Mouse (Mus musculus) spleen, adult 2 months (tissue): ENCODE results near the gene Slc35a1. TPM values are rescaled to one million over a fixed set of nuclear protein-coding genes. Genes with fewer than 3 reads are reported as not detected.

Source experiments
- DNase-seq, 2 experiments: peaks; one replicate each; pipeline versions ENCODE4 v3.0.0 to v3.0.0-alpha.2; 2012 to 2021; ENCODE audit warnings: low spot score in 2 of 2, low read depth in 1 of 2
- H3K27ac ChIP-seq: fragments of 200-500 bp; 2 replicates; pipeline ENCODE4 v1.5.1; 2012; ENCODE audit warnings: low read length, inconsistent platforms; ENCODE audit not compliant: insufficient read depth
- H3K27me3 ChIP-seq: fragments of 200-500 bp; 2 replicates; pipeline ENCODE4 v1.6.1; 2012; ENCODE audit warnings: mild to moderate bottlenecking, moderate library complexity, low read length, inconsistent platforms; ENCODE audit not compliant: control insufficient read depth, insufficient read depth
- H3K36me3 ChIP-seq: fragments of 200-500 bp; 2 replicates; pipeline ENCODE4 v1.6.1; 2012; ENCODE audit warnings: mild to moderate bottlenecking, low read length, inconsistent platforms; ENCODE audit not compliant: control insufficient read depth, insufficient read depth
- H3K4me1 ChIP-seq: fragments of 200-500 bp; 2 replicates; pipeline ENCODE4 v1.6.1; 2011; ENCODE audit warnings: inconsistent platforms; ENCODE audit not compliant: control insufficient read depth, insufficient read depth, insufficient read length
- H3K4me3 ChIP-seq: fragments of 200-500 bp; 2 replicates; pipeline ENCODE4 v1.5.1; 2011; ENCODE audit warnings: mild to moderate bottlenecking, inconsistent platforms; ENCODE audit not compliant: insufficient read depth, insufficient read length; ENCODE audit errors: extremely low read depth
- CTCF ChIP-seq: fragments of 200-500 bp; IDR thresholded peaks from 2 replicates; pipeline ENCODE4 v1.5.1; 2011; ENCODE audit warnings: mild to moderate bottlenecking, inconsistent platforms; ENCODE audit not compliant: insufficient read depth, insufficient read length, insufficient replicate concordance; ENCODE audit errors: extremely low read depth
- POLR2A ChIP-seq: fragments of 200-500 bp; IDR thresholded peaks from 2 replicates; pipeline ENCODE4 v1.6.1; 2011; ENCODE audit warnings: low read depth, low read length, inconsistent platforms
- WGBS: fragments of 180-500 bp; shearing (Covaris S2); methylation state at CpG from one replicate; pipeline ENCODE4 v1.1.7; 2018; 5-methylcytosine and 5-hydroxymethylcytosine counted together
- polyA plus RNA-seq: library from polyadenylated mRNA; depleted of rRNA; stranded (reverse); fragments of >200 nt; gene quantifications from 2 replicates; pipeline ENCODE4 v1.2.3, GENCODE M21; 2012

The Slc35a1 gene
- polyA plus RNA-seq, 1 experiment = 5.5 TPM

DNA sequence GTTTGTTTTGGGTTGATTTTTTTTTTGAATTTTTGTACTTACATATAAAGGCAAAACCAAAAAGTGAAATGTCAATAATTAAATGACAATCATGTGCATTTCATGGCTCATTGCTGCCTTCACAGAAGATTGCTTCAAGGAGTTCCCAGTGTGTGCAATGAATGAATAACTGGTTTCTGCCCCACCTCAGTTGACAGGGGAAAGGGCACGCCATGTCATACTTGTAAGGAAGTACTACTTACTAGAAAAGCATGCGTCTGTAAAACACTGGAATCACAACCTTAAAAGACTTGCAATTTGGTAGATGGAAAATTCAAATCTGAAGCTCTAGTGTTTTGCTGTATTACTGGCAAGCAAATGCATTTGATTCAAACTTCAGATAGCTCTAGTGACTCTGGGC is 28.2 kb downstream of the Slc35a1 start:
- TF ChIP-seq POLR2A (no peak), CTCF (no peak)
- no peak overlapping the region for H3K4me3 ChIP-seq
- H3K36me3 ChIP-seq = peaks cover 34% of the 10 kb centered on the region
- no peaks in the 10 kb centered on the region for H3K27me3 ChIP-seq
- 89% methylated on average over 2 of the region's 2 CpGs for WGBS
- DNase-seq = no peak
- no peak overlapping the region for H3K27ac ChIP-seq
- no peaks in the 10 kb centered on the region for H3K4me1 ChIP-seq

- H3K4me3 ChIP-seq = no peak overlapping the region
- DNase-seq = no peak
- H3K4me1 ChIP-seq = peaks cover 2% of the 10 kb centered on the region; the same call in 1 of the 2 replicates
- TF ChIP-seq CTCF (no peak), POLR2A (no peak)
- H3K27ac ChIP-seq = no peak overlapping the region
- H3K27me3 ChIP-seq = no peaks in the 10 kb centered on the region
- WGBS = 96% methylated on average over 10 of the region's 10 CpGs
- H3K36me3 ChIP-seq = peaks cover 30% of the 10 kb centered on the region
Measured at GRCm38 (mm10) chr4:34656101-34656500, 31.1 kb downstream of the Slc35a1 start.

GRCm38 (mm10) chr4:34653179-34653578 is 34.1 kb downstream of the Slc35a1 start:
- DNase-seq = no peak

GRCm38 (mm10) chr4:34644779-34645178 is 42.5 kb downstream of the Slc35a1 start:
- no peak for TF ChIP-seq POLR2A
- Histone ChIP-seq H3K4me3 (no peak overlapping the region), H3K36me3 (peaks cover 23% of the 10 kb centered on the region), H3K27me3 (no peaks in the 10 kb centered on the region), H3K27ac (no peak overlapping the region), H3K4me1 (no peaks in the 10 kb centered on the region)
- DNase-seq = no peak

More at GRCm38 (mm10) chr4:34653179-34653578, 34.1 kb downstream of the Slc35a1 start:
- peaks cover 2% of the 10 kb centered on the region; the same call in 1 of the 2 replicates for H3K4me1 ChIP-seq
- H3K36me3 ChIP-seq = peaks cover 22% of the 10 kb centered on the region
- no peak overlapping the region for H3K4me3 ChIP-seq
- H3K27ac ChIP-seq = 0 out of 2 replicates have a peak overlapping the region, but pooled peaks have one; percentile 18
- TF ChIP-seq POLR2A (no peak), CTCF (no peak)
- no peaks in the 10 kb centered on the region for H3K27me3 ChIP-seq
- 79% methylated on average over 7 of the region's 7 CpGs for WGBS

GRCm38 (mm10) chr4:34640731-34641130 is 46.5 kb downstream of the Slc35a1 start:
- Histone ChIP-seq H3K36me3 (peaks cover 17% of the 10 kb centered on the region), H3K4me1 (no peaks in the 10 kb centered on the region), H3K27ac (no peak overlapping the region), H3K4me3 (no peak overlapping the region), H3K27me3 (no peaks in the 10 kb centered on the region)
- 98% methylated on average over 3 of the region's 3 CpGs for WGBS
- TF ChIP-seq CTCF (no peak), POLR2A (no peak)
- DNase-seq = no peak

GRCm38 (mm10) chr4:34639745-34640364 is 47.4 kb downstream of the Slc35a1 start:
- WGBS = 96% methylated on average over 5 of the region's 5 CpGs
- H3K36me3 ChIP-seq = peaks cover 15% of the 10 kb centered on the region
- no peak overlapping the region for H3K4me3 ChIP-seq
- TF ChIP-seq POLR2A = no peak
- TF ChIP-seq CTCF = no peak
- DNase-seq = no peak
- no peak overlapping the region for H3K27ac ChIP-seq
- no peaks in the 10 kb centered on the region for H3K4me1 ChIP-seq
- H3K27me3 ChIP-seq = no peaks in the 10 kb centered on the region

GRCm38 (mm10) chr4:34637851-34638250 is 49.4 kb downstream of the Slc35a1 start:
- Histone ChIP-seq H3K36me3 (peaks cover 15% of the 10 kb centered on the region), H3K4me1 (no peaks in the 10 kb centered on the region), H3K27ac (no peak overlapping the region), H3K27me3 (no peaks in the 10 kb centered on the region), H3K4me3 (no peak overlapping the region)
- WGBS = 97% methylated on average over 4 of the region's 4 CpGs
- TF ChIP-seq POLR2A (no peak), CTCF (no peak)
- DNase-seq = no peak
